Mouse (Mus musculus) adrenal gland, postnatal 10 days (tissue): ENCODE data around the gene Cacng5. TPM values are rescaled to one million over a fixed set of nuclear protein-coding genes. Genes with fewer than 3 reads are reported as not detected.
A peak's percentile ranks its signal among the peaks of the same experiment; 100 is the strongest.

Experiments used
- DNase-seq: peaks from one replicate; pipeline ENCODE4 v3.0.0; 2021; ENCODE audit warnings: mixed read lengths
- long read RNA-seq, 2 experiments: library from polyadenylated mRNA; stranded (forward); transcript quantifications; one replicate each; pipeline ENCODE4 v2.0.0; 2021
- total RNA-seq, 2 experiments: library from RNA; stranded (reverse); gene quantifications; 2 replicates each; pipeline ENCODE4 v1.2.3; 2021

Cacng5 gene
- 1 to 10 TPM in 1 of 2 experiments, under 1 TPM in 1; 0.87 to 1.4 TPM for total RNA-seq
- long read RNA-seq, experiment 1, partial matches to known transcripts = 1 of 1 reads
- long read RNA-seq, experiment 1, other reads (novel, unspliced or antisense) = 0 of 1 reads
- long read RNA-seq, experiment 2, partial matches to known transcripts = 1 of 2 reads
- long read RNA-seq, experiment 2, other reads (novel, unspliced or antisense) = 0 of 2 reads

DNA sequence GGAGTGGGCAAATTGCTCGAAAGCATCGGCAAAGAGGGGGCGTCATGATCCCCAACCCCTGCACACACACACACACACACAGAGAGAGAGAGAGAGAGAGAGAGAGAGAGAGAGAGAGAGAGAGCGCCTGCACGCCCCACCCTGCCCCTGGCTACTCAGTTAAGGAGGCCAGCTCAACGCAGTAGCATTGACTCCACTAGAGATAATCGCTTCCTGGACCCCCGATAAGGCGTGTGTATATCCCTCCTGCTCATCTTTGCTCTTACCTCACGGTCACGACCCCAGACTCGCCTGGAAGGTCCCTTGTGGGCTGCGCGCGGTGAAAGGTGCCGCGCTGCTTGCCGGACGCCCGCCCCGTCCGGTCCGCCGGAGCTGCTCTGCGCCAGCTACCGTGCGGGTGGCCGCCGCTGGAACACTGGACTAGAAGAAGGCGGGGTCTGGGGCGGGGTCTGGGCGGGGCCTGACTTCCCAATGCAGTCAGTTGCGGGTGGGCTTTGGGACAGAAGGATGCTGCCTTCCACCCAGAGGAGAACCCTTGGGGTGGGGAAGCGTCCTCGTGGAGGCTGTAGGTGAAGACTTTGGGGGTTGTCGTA, at the start of gene Cacng5:
Cacng5 (minus strand) TSS at position 422 of the 593 bp plus-strand sequence.
- peak; percentile 48 for DNase-seq

DNA sequence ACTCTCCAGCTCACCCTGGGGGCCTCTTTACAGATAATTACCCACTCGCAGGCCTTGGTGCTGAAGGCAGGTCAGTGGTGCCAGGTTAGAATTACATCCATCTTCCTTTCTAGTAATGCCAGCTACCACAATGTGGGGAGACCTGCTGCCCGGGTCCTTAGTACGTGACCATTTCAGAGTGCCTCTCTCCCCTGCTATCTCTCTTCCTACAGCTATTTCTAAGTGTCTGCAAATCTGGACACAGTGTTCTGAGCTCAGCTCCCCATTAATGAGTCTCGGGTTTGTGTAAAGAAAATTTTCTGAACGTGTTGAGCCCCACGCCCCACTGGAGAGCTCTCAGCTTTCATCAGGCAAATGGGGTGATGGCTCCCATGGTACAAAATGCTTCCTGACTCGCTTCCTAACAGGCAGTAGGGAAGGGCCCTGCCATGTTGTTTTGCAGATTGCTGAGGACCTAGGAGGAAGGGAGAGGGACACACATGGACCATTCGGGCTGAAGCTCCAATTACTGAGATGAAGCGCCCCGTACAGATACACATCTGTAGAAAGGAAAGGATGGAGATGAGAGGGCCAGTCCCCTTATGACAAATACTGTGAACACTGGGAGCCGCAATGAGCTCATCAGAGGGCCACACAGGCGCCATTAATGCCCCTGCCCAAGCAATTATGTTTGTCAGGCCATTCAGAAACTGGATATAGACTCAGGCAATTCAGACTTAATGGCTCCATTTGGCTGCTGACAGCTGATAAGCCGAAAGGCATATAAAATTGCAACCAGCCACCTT, 42.9 kb upstream of the Cacng5 start:
- no peak for DNase-seq

DNA sequence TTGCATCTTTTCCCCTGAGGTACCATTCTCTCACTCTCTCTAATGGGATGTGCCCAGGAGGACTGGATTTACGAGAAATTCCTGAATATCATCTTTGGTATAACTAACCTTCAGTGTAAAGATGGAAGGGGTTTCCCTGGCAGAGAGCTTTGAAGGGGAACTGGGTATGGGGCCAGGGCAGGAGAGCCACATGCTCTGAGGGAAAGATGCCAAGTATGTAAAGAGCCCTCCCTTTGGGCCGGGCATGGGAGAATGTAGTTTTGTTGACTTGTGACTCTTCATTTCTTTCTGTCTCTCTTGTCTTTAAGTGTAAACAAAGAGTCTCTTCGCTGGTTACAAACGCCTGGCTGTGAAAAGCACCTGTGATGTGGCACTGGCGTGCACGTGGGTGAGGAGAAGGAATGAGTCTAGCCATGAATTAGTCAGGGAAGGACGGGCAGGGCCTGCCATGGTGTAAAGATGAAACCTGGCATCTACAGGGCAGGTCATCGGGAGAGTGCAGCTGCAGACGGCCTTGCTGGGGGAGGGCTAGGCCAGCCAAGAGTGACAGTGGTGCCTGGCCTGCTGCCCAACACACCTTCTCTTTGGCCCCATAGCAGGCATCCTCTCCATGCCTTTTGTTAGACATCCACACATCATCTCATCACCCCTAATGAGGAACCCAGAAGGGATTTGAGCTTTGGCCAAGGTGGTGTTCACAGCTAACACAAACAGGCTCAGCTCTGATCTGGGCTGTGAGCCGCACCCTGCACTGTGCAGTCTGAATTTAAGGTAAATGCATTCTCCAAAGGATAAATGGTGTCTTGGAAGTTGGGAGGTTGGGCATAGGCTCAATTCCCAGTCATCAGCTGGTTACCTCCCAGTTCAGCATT, 40.6 kb upstream of the Cacng5 start:
- no peak for DNase-seq

DNA sequence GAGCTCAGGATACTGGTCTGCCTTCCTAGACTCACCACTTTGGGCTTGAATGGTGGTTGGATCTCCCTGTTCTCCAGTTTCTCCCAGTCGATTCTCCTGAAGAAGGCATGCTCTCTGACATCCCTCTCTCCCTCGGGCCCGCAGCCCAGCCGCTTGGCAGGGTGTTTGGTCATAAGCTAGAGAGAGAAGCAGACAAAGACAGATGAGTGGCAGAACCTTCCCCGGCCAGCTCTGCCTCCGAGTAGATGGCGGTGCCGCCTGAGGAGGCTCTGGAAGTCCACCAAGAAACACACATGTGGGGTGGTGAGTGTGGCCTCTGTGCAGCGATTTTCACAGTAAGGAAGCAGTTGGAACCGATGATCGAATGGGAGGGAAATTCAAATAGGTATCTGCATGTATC, 36.6 kb upstream of the Cacng5 start:
- no peak for DNase-seq

DNA sequence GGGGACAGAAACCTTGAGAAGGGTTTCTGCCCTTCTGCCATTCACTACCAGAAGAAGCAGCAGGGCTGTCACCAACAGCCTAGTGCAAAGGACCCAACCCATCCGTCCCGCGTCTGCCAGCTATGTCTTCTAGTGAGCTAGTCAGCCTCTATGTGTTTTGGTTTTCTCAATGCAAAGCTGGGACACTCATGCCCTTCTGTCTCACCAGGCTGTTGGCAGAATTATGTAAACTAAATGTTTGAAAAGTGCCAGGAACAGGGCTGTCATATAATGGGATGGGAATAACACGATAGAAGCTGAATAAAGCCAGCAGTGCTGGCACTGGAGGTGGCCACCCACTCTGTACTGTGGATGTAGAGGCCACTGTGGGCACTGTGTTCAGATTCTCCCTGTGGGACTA, 35.8 kb upstream of the Cacng5 start:
- no peak for DNase-seq

DNA sequence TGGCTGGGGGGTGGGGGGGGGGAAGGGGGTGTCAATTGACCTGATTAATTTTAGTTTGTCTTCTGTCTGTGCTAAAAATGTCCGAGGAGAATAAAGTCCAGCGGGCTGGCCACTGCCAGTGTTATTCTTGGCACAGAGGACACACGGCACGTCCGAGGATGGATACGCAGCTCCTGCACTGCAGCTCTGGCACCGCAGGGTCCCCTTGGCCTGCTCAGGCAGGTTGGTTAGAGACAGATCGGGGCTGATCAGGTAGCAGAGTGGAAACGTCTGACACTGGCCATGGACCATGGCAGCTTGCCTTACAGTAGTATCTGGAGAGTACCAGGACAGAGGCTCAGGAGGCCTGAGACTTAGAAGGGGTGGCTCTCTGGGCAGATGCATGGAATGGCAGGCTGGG, 35.4 kb upstream of the Cacng5 start:
- DNase-seq = no peak

DNA sequence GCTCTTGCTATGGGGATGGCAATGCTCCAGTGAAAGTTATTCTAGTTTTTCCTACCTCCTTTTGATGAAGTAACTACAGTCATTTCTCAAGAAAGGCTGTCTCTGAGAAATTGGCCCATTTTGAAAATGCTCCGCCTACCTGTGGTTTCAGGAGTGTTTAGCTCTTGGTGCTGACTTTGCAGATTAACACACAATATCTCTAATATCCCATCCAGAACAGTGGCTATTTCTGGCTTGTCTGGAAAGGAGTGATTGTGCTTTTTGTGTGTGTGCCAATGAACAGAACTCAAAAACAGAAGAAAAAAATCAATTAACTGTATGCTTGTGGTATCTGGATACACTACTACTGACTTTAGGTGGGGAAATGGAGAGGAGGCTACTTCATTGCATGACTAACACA, 33.1 kb upstream of the Cacng5 start:
- peak; percentile 13 for DNase-seq

DNA sequence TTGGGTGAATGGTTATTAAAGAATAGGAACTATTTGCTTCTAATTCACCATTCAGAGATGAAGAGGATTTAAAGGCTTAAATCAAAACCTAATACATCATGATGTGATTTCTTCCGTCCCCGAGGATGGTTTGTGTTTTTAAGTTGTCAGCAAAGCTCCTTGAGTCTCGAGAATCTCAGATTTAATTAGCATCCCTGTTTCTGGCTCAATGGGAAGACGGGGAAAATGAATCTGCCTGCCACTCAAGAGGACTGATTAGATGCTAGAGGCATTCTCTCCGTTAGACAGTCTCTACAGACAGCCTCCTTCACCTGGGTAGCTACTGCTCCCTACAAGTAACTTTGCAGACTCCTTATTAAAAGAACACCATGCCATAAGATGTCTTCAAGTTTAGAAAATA, 32.0 kb upstream of the Cacng5 start:
- no peak for DNase-seq

DNA sequence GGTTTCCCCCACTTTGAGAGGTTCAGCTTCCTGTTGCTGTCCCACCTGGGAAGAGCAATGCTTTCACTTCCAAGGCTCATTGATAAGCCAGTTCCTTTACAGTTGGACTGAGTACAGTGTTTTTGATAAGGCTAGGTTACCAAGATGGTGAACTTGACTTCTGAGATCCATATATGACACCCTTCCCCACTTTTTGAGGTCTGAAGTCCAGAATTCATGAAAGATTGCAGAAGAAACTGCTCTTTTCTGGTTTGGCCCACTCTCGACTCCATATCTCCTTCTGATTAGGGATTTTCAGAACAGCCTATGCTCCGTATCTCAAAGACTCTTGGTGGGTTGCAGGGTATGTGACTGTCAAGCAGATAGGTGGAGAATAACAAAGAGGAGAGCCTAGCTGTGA, 22.1 kb upstream of the Cacng5 start:
- DNase-seq = no peak

DNA sequence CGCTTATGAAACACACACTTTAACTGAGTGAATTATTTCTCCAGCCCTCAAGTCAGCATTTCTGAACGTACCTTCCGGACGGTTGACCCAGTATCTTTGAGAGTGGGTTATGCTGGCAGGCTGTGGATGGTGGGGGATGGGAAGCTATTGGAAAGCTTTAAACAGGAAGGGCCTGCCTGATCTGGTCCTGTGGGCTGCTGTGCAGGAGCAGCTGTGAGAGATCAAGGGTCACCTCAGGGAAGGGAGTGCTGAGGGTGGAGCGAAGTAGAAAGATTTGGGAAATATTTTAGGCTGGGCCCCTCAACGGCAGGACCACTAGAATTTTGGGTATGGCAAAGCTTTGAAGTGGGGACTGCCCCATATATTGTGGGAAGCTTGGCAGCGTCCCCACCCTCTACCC, 16.9 kb upstream of the Cacng5 start:
- DNase-seq = no peak

DNA sequence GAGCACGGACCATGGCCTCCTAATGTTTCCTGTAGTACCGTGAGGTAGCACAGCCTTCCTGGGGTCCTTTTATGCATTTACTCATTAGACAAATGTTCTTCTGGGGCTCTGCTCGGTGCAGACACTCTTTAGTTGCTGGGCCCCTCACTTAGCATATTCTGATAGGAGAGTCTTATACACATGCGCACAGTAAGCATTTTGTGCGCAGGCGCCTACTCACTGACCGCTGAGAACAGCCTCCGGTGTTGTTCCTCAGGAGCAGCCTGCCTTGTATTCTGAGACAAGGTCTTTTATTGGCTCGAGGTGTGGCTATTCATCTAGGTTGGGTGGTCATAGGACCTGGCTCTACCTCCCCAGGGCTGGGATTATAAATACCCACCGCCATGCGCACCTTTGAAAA, 16.4 kb upstream of the Cacng5 start:
- DNase-seq = no peak

DNA sequence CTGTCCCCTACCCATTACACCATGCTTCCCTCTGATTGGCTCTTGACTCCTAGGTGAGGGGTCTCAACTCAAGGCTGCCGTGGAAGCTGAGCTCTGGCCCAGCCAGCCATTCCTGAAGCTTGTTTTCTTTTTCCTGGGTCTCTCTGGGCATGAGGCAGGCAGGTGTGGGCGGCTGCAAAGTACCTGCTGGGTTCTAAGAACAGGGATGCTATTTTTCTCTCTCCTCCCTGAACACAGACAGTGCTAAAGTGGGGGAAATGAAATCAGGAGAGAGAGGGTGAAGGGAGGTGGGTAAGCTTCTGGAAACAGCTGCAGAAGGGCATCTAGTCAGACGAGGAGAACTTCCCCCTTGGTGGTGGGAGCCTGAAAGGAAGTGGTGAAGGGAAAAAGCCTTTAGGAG, 14.9 kb upstream of the Cacng5 start:
- no peak for DNase-seq

DNA sequence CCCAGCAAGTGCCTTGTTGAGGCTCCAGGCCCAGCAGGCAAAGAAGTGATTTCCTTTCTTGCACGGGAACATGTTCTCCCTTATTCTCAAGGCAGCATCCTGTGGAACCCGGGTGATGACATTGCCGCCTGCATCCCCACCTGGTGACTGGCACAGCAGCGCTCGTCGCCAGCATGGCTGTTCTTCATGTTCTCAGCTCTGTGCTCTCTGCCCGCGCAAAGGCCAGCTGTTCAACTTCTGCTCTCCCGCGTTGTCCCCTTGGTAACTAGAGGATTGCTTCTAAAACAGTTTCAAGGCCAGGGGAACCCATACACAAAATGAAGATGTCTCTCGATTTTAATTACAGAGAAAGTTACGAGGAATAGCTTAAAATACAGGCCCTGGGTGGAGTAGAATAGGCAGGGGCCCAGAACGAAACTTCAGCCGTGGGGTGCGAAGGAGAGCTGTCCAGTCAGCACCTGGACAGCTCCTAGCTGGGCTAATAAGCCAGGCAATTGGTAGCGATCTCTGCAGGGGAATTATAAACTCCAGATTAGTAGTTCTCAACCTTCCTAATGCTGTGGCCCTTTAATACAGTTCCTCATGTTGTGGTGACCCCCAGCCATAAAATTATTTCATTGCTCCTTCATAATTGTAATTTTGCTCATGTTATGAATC, 5.1 kb upstream of the Cacng5 start:
- peak; percentile 44 for DNase-seq

DNA sequence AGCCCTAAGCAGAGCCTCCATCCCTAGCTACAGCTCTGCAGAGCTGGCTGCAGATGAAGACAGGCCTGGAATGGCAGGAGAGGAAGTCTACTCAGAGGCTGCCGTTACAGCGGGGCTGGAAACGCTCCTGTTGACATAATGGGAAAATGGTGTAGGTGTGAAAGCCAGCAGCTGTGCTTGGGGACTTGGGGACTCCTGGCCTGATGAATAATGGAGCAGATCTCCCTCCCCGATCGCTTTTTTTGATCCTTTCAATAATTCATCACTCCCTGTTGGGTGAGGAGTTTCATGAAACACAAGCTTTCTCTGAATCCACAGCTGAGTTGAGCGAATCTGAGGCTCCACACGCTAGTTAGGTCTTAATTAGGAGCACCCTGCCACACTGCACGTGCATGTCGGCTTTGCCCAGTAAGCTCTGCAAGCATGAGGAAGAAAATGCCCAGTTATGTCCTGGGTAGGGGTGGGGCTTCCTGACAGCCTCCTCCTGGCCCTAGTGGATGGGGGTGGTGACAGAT, 2.9 kb upstream of the Cacng5 start:
- DNase-seq = no peak

DNA sequence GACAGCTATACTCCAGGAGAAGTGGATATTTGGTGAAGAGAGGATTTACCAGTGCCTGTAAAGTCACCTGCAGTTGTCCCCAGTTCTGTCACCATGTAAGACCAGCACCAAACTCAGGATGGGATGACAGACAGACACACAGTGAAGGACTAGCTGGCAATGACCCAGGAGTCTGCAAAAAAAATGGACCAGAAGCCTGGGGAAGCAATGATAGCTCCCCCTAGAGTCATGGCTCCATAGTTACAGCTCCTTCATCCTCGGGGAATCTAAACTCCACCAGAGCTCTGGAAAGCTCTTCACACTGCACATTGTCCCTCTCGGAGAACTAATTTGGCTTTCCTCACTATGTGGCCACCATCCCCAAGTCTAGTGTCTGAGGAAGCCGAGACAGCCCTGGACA, 1.5 kb downstream of the Cacng5 start:
- no peak for DNase-seq

DNA sequence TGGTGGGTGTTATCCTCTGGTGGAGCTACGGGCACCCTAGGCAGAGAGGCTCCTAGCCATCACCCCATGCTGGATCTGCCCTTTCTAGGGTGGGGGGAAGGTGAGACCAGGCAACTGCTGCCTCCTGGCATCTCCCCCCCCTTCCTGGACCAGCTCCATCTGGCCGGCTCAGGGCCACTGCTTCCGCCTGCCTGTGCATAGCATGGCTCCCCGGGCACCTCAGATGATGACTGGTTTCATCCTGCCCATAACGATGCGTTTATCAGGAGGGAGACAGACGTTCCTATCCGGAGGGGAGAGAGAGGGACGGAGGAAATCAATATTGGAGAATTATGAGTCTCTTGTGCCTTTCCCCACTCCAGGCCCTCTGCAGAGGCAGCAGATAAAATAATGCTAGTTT, 9.5 kb downstream of the Cacng5 start:
- peak; percentile 9 for DNase-seq

DNA sequence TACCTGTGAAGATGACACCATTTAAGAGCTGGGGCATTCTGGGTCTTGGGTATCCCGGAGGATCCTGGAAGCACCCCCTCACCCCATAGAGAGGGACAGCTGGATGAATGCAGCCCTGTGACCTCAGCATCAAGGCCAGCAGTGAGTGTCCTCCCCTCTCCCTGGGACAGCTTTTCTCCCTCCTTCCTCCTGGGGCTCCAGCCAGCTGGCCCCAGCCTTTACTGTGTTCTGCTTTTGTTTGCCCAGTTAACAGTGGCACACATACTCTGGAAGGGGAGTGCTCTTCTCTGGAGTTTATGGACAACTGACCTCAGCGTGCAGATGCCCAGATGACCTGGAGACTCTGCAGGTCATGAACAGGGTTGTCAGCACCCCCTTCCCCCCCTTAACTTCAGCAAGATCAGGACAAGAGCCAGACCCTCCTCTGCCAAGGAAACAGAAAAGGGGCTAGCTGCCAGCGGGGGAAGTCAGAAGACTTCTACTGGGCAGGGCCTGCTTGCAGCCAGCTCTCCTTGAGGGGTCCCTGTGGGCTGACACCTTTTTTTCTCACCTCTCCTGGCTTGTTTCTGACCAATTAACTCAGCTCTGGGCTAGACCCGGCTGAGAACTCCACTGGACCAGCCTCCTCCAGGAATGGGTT, 10.8 kb downstream of the Cacng5 start:
- DNase-seq = peak; percentile 68

DNA sequence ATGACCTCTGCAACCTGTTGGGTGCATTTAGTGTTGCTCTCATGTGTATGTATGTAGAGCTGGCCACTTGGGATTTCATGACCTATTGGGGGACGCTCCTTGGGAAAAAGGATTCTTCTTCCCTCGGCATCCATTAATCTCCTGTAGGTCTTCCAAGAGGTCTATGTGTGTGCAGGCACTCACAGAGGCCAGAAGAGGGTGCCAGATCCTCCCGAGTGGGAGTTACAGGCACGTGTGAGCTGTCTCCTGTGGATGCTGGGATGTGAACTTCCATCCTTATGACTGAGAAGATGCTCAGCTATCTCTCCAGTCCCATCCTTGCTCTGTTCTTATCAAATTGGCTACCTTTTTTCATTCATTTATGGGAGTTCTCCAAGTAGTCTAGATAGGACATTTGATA, 14.4 kb downstream of the Cacng5 start:
- DNase-seq = no peak

DNA sequence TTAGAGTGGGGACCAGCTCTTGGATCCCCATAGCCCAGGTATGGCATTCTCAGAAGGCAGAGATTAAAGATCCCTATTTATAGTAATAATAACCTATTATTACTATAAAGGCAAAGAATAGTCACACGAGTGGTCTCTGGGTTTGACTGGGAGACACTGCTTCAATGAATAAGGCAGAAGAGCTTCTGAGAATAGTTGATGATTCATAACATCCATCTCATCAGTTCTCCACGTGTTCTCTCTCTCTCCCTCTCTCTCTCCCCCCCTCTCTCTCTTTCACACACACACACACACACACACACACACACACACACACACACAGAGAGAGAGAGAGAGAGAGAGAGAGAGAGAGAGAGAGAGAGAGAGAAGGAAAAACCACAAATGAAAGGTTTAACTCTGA, 16.2 kb downstream of the Cacng5 start:
- DNase-seq = no peak

DNA sequence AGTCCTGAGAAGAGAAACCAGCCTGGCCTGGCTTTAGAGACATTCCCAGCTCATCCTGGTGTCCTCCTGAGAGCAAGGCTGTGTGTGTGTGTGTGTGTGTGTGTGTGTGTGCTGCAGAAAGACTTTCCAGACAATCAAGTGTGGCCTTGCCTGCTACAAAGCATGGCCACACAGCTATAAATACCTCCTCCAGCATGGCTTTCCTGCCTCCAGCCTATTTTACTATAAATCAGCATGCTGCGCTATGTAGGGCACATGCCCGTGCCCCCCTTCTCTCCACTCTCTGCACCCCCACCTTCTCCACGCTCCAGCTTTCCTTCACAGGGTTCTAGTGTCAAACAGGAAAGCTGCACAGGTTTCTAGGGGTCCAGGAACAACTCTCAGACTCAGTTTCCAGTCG, 19.2 kb downstream of the Cacng5 start:
- peak; percentile 35 for DNase-seq

DNA sequence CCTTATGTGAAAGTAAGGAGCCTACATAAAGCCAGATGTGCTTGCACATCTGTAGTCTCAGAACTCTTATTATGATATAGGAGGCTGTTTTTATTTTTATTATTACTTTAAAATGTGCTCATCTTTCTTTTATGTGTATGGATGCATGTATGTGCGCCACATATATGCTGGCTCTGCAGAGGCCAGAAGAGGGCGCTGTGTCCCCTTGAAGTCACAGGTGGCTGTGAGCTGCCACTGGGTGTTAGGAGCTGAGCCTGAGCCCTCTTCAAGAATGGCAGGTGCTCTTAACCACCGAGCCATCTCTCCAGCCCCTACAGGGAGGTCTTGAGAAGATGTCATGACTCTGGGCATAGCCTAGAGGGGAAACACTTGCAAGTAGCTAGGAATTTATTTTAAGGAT, 23.5 kb downstream of the Cacng5 start:
- no peak for DNase-seq

DNA sequence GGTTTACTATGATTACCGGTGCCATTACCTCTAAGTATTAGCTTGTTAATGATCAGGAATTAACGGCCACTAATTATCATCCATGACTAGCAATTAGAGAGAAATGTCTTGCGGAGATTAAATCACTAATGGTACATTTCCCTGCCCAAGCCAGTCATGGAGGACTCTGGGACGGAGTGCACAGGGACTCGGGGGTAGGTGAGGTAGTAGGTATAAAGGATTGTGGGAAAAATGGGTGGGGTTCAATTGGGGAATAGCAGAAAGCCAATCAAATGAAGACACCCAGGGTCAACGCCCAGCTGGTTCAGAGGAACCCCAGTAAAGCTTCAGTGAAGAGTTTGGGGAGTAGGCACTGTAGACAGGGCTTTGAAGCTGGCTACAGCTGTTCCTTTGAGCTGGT, 27.5 kb downstream of the Cacng5 start:
- DNase-seq = no peak
